Mouse (Mus musculus): ENCODE results near the gene Cacna1a.

Gene Cacna1a

GRCm38 (mm10) chr8:84637946-84638554 is 249.8 kb downstream of the Cacna1a start:
- DNase-seq (ENCODE audit: low spot score) = no peak

- peak; percentile 47 for DNase-seq (ENCODE audit: low spot score)
Observed at GRCm38 (mm10) chr8:84638555-84639161, 250.4 kb downstream of the Cacna1a start.

DNA sequence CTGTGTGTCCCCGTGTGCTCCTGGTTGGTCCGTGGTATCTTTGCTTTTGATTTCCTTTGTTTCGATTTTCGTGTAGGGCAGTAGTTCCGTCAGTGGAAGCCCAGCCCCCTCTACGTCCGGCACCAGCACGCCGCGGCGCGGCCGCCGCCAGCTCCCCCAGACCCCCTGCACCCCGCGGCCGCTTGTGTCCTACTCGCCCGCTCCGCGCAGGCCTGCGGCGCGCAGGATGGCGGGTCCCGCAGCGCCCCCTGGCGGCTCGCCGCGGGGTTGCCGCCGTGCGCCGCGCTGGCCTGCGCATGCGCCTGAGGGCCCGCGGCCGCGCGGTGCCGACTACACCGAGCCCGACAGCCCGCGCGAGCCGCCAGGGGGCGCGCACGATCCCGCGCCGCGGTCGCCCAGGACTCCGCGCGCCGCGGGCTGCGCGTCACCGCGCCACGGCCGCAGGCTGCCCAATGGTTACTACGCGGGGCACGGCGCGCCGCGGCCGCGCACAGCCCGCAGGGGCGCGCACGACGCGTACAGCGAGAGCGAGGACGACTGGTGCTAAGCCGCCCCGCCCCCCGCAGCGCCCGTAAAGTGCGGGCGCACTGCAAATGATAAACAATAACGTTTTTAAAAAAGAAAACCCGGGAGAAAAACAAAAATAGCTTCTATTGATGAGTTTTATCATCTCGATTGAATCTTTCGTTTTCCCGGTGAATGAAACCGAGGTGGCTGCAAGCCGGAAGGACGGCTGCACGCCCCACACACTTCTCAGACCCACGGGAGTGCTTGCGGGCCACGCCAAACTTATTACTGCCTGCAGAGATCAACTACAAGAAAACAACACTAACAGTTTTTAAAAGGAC is 251.1 kb downstream of the Cacna1a start:
- peak; percentile 96 for DNase-seq (ENCODE audit: low spot score)

DNA sequence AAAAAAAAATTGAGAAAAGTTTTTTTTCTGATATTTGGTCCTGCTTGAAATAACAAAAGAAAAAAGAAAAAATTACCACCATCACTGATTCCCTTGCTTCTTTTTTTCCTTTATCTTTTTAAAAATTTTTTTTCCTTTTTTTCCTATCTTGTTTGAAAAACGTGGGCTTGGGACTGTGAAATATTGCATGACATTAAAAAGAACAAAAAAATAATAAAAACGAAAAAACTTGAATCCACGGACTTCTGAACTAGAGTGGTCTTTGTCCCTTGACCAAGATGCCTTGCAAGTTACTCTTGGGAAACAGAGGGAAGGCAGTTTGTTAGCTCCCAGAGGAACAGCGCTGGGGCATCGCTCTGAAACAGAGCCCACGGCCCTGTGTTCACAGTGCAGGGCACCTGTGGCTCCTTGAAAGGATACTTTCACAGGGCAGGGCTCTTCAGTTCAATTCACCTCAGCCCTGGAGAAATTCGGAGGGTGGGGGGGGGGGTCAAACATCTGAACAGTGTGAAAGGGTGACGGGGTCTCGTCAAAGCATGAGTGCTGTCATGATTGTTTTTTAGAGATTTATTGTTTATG is 251.9 kb downstream of the Cacna1a start:
- DNase-seq (ENCODE audit: low spot score) = no peak

GRCm38 (mm10) chr8:84640617-84641294 is 252.5 kb downstream of the Cacna1a start:
- no peak for DNase-seq (ENCODE audit: low spot score)

GRCm38 (mm10) chr8:84641578-84642361 is 253.5 kb downstream of the Cacna1a start:
- no peak for DNase-seq (ENCODE audit: low spot score)

DNA sequence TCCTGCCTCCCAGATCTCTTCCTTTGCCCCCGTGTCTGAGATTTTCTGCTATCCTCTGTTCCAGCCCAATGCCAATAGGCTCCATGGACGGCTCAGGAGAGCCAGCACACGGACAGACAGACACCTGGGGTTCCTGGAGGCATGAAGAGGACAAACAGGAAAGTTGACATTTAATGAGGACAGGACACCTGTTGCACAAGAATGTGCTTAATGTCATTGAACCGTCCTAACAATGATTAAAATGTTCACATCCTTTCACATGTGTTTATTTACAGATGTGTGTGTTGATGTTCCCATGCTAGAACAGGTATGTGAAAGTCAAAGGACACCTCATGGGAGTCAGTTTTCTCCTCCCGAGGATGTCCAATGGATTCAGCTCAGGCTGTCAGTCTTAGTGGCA is 254.8 kb downstream of the Cacna1a start:
- DNase-seq (ENCODE audit: low spot score) = no peak

- DNase-seq (ENCODE audit: low spot score) = no peak
Observed at GRCm38 (mm10) chr8:84646800-84647199, 258.6 kb downstream of the Cacna1a start.

GRCm38 (mm10) chr8:84647461-84647901 is 259.2 kb downstream of the Cacna1a start:
- DNase-seq (ENCODE audit: low spot score) = no peak

DNA sequence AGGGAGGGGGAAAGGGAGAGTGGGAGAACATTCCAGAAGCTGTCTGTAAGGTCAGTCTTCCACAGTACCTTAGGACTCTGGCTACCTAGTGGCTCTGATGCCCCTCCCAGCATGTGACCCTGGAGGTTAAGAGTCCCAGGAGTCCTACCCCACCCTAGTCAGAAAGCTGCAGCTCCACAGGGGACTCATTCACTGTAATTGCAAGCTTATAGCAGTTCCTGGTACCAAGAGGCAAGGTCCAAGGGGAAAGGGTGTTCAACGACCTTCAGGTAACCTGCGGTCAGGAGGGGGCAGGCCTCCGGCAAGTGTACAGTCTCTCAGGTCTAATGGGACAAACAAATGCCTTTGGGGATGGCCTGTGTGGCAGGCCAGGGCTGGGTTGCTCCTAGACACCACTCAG is 262.0 kb downstream of the Cacna1a start:
- no peak for DNase-seq (ENCODE audit: low spot score)

- DNase-seq (ENCODE audit: low spot score) = no peak
Observed at GRCm38 (mm10) chr8:84653092-84653631, 264.9 kb downstream of the Cacna1a start.

DNA sequence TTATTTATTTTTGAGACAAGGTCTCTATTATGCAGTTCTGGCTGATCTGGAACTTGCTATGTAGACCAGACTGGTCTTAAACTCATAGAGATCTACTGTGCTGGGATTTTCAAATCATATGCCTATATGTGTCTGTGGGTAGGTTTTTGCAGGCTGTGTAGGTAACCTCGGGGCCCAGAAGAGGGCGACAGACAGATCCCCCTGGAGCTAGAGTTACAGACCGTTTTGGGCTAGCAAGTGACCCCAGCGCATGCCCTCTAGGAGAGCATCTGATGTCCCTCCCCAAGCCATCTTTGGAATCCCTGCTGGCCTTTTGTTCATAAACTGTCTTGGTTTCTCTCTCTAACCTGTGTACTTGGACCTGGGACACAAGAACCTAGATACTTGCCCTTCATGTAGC is 266.4 kb downstream of the Cacna1a start:
- DNase-seq (ENCODE audit: low spot score) = no peak

- DNase-seq (ENCODE audit: low spot score) = no peak
Observed at GRCm38 (mm10) chr8:84655336-84656190, 267.3 kb downstream of the Cacna1a start.

GRCm38 (mm10) chr8:84656191-84656525 is 267.9 kb downstream of the Cacna1a start:
- no peak for DNase-seq (ENCODE audit: low spot score)

DNA sequence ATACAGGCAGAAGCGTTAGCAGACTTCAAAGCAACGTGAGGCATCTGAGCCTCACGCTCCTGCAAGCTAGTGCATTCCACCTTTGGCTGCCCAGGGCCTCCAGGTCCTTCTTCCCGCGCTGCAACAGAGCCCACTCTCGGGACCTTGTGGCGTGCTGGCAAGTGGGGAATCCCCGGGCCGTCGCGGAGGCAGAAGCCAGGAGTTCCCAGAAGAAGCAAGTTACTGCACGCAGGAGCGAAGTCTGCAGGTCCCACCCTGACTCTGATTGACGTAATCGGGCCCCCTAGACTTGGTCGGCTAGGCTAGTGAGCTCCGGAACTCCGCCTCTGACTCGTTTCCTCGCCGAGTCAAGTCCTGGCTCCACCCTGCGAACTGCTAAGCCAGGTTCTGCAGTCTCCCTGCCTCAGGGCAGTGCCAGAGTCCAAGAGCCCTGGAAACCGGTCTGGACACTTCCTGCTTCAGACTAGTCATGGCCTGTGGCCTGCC is 268.4 kb downstream of the Cacna1a start:
- peak; percentile 60 for DNase-seq (ENCODE audit: low spot score)

DNA sequence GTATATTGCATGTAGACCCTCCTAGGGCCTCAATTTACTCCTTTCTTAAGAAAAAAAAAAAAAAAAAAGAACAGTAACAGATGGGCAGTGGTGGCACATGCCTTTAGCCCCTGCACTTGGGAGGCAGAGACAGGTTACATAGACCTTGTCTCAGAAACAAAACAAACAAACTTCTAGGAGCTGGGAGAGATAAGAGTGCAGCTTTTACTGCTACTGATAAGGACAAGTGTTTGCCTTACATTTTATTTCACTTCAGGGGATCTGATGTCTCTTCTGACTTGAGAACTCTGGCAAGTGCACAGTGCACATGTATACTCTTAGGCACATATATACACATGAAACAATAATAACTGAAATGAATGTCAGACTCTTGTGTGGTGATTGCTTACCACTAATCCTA is 269.0 kb downstream of the Cacna1a start:
- no peak for DNase-seq (ENCODE audit: low spot score)

GRCm38 (mm10) chr8:84657680-84658079 is 269.4 kb downstream of the Cacna1a start:
- no peak for DNase-seq (ENCODE audit: low spot score)

- DNase-seq (ENCODE audit: low spot score) = no peak
Observed at GRCm38 (mm10) chr8:84658951-84659350, 270.7 kb downstream of the Cacna1a start.

DNA sequence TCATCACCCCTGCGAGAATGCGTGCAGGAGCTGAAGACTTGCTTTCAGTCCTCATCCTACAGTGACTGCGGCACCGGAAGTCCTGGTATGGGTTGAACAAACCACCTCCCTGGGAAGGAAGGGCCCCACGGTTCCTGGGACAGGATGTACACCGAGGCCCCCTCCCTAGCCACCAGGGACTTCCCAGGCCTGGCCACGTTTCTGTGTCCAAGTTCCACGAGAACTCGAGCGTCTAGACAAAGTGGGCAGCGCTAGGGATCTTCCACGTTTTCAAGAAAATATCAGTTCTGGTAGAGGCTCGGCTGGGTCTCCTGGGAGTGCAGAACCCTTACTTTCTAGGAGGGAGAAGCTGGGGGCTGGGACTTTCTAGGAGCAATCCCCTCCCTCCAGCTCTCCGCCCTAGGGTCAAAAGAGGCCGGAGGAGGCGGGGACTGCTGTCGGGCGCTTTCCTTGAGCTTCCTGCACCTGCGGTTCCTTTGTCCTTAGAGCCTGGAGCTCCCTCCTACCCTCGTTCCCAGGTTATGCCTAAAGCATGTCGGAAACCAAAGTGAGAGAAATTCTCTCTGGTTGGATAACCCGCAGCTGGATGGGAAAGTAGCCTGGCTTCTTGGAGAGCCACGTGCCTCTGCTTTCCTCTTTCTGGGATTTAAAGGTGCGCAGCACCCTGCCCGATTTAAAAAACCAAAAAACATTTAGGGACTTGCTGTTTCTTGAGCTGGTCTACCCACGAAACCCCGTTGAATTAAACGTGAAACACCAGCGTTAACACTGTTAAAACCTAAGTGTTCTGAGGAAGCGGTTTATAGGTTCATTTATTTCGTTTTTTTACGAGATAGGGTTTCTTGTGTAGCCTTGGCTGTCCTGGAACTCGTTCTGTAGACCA is 271.9 kb downstream of the Cacna1a start:
- DNase-seq (ENCODE audit: low spot score) = peak; percentile 65

All from ovary, postnatal 36 days (tissue).